Mouse (Mus musculus): ENCODE measurements around the gene Gm37240.

Gm37240 gene

DNA sequence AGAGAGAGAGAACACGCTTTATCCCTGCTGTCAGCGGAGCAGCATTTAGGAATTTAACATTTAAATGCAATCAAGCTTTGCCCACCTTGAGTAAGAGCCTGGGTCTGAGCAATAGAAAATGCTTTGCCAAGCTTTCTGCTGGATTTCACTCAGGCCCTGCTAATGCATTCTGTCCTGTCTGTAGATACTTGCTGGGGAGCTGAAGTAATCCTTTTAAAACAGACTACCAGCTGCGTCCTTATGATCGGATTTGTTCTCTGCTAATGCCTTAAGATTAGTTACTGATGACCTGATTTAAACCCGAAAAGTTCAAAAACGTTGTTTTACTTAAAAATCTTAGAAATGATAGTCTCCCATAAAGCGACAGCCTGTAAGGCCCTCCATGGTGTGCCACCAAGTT, 206.2 kb downstream of the Gm37240 start:
- DNase-seq (ENCODE audit: inconsistent ontology term) = no peak

GRCm38 (mm10) chr3:85679960-85680359, 207.4 kb downstream of the Gm37240 start:
- DNase-seq (ENCODE audit: inconsistent ontology term) = no peak

DNA sequence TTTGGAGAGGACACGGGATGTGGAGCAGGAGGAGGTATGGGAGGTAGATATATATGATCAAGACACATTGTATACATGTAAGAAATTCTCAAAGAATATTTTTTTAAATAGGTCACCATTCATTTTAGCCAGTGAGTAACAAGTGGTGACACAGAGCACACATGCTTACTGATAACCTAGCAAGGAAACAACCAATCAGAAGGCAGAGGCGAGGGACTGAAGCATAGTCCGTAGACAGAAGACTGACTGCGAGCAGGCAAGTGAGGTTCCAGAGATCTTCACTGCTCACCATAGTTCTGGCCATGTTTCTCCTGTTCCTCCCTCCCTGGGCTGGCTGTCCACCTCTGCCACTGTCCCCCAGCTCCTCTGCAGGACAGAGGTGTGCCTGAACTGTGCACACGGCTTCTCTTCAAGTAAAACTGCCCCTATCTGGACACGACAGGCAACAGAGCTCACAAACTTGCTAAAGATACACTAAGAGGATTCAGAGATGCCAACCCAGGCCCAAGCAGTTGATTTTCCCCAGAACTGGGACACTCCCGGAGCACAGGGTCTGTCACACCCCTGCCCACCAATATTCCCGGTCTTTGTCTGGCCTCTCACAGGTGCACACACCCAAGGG, 207.9 kb downstream of the Gm37240 start:
- DNase-seq (ENCODE audit: inconsistent ontology term) = no peak

DNA sequence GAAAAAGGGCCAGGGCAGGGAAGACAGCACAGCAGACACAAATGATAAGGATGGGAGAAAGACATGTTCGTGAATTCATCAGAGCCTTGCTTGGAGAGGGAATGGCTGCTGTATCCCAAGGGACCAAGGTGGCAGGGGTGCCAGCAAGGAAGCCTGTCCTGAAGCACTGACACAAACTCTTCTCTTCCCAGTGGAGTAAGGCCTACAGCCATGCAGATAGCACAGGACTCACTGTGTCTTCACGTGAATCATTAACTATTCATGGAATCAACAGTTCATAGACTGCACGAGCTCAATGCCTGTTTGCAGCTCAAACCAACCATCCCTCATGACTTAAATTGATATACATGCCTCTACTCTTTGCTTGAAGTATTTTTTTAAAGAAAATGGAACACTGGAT, 209.4 kb downstream of the Gm37240 start:
- no peak for DNase-seq (ENCODE audit: inconsistent ontology term)

- DNase-seq (ENCODE audit: inconsistent ontology term) = no peak
Observed at GRCm38 (mm10) chr3:85677133-85677532, 210.2 kb downstream of the Gm37240 start.

DNA sequence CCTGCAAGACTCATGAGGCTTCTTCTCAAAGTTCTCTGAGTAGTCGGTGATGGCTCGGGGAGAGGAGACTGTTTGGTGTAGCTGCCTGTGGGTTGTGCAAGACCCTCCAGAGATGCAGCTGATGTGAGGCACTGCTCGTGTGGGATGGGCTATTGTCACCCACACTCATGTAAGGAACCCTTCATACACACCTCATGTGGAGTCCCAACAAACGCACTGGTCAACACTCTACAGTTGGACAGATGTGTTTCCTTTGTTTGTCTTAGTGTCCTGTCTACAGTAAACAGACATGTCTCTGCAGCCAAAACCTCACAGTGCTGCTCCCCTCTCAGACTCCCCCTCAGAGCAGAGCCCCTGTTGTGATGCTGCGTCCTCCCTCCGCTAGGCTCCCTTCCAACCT, 217.5 kb downstream of the Gm37240 start:
- no peak for DNase-seq (ENCODE audit: inconsistent ontology term)

- DNase-seq (ENCODE audit: inconsistent ontology term) = no peak
Observed at GRCm38 (mm10) chr3:85667683-85668082, 219.6 kb downstream of the Gm37240 start.

- no peak for DNase-seq (ENCODE audit: inconsistent ontology term)
Observed at GRCm38 (mm10) chr3:85666736-85667135, 220.6 kb downstream of the Gm37240 start.

- DNase-seq (ENCODE audit: inconsistent ontology term) = no peak
Observed at GRCm38 (mm10) chr3:85666166-85666565, 221.2 kb downstream of the Gm37240 start.

DNA sequence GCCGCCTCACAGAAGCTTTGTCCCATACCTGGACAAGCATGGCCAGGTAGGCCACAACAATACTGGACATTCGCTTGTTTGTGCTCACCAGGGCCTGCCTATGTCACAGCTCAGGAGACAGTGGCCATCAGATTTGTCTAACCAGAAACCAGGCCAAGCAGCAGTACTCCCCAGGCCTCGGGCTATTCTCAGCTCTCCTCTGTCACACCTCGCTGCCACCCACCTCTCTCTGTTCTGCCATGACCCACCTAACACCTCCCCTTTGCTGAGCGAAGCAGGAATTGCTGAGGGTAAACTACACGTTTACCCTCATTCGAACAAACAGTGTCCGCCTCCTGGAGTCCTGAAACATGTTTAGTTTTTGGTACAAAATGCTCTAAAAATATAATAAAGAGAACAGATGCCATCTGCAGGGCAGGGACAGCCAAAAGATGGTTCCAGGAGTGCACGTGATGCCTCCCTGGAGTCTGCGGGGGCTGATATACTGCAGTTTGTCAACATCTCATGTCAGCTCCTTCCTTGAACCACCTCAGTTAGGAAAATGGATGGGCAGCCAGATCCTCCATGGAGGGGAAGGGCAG, 222.6 kb downstream of the Gm37240 start:
- DNase-seq (ENCODE audit: inconsistent ontology term) = no peak

DNA sequence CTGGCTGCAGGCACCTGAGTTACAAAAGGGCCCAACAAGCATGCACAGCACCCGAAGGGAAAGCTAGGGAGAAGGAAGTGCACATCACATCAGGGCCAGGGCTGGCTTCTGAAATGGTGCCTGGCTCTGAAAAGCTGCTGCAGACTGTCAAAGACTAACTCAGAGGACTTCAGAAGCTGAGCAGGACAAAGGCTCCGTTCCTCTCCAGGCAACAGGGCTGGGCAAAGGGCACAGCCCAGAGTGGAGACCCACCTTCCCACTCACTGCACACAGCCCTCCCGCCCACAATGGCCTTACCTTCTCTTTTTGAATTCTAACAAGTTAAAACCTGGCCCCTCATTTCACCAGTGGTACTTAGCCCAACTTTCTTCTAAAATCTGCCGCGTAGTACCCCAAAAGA, 223.5 kb downstream of the Gm37240 start:
- DNase-seq (ENCODE audit: inconsistent ontology term) = no peak

DNA sequence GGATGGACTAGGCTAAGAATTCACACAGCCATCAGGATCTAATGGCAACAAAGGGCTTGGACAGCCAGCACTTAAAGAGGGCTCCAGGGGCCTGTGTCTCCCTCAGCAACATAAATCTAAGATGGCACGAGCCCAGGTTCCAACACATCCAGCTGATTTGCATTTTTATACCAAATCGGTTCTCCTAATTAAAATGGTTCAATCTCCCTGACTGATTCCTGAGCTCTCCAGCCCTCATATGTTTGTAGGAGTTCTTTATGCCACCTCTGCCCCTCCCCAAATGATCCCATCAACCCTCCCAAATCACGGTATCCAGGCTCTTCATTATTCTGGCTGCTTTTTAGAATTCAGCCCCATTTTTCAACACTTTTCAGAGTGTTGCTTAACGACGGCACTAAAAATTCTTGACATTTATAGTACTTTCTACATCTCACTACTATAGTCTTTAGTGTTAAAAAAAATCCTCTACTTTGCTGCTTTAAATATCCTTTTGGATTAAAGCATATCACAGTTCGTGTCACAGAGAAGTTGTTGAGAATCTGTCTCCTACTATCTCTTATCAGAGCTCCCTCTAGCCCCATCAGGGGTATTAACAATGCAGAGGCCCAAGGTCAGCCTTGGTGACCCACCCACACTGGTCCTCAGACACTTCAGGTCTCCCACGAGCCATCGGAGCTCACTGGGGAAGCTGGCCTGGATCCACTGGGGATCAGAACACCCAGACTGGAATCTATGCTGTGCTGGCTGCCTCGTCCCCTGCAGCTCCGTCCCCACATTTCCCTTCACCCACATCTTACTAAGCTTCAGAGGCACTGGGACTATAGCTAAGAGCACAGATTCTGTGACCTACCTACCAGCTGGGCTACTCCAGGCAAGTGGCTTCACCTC, 225.1 kb downstream of the Gm37240 start:
- DNase-seq (ENCODE audit: inconsistent ontology term) = no peak

GRCm38 (mm10) chr3:85659681-85660080, 227.6 kb downstream of the Gm37240 start:
- no peak for DNase-seq (ENCODE audit: inconsistent ontology term)

- no peak for DNase-seq (ENCODE audit: inconsistent ontology term)
Observed at GRCm38 (mm10) chr3:85655538-85655937, 231.8 kb downstream of the Gm37240 start.

DNA sequence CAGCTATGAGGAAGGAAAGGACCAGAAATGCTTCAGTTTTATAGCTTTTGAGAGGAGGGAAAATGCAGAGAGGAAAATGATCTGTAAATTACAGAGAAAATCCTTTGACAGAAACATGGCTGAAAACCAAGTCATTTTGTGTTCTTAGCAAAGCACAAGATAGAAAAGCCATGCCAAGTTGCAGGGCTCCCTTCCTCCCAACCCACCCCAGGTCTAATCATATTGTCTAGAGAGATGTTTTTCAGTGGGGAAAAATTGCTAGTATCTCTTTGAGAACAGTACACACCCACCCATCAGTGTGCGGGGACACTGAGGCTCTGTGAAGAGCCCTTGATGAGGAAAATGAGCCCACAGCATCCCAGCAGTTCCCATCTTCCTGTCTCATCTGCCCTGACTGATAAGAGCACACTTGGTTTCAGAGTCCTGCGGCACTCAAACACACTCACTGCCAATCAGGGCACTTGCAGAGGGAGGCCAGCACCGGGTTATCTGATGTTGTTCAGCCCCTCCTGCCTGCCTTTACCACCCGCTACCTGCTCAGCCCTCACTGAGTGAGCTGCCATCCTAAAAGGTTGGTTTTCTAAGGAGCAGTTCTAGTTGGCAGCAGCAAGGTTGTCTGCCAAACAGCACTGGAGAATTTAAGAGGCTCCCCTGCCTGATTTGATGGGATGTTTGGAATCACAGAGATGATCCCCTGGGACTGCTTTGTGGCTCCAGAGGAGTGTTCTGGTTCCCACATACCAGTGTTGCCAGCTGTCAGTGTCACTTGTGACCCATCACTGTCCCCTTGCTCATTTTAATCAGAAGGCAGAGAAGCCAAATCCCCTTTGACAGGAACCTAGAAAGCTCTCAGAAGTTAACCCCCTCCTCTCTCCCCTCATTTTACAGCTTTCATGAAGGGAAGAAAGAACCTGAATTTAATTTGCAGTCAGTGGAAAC, 234.3 kb downstream of the Gm37240 start:
- no peak for DNase-seq (ENCODE audit: inconsistent ontology term)

- DNase-seq (ENCODE audit: inconsistent ontology term) = no peak
Observed at GRCm38 (mm10) chr3:85649176-85649575, 238.1 kb downstream of the Gm37240 start.

- no peak for DNase-seq (ENCODE audit: inconsistent ontology term)
Observed at GRCm38 (mm10) chr3:85645517-85646004, 241.8 kb downstream of the Gm37240 start.

GRCm38 (mm10) chr3:85644814-85645213, 242.5 kb downstream of the Gm37240 start:
- DNase-seq (ENCODE audit: inconsistent ontology term) = no peak

GRCm38 (mm10) chr3:85641751-85642150, 245.6 kb downstream of the Gm37240 start:
- no peak for DNase-seq (ENCODE audit: inconsistent ontology term)

GRCm38 (mm10) chr3:85636716-85637447, 250.4 kb downstream of the Gm37240 start:
- no peak for DNase-seq (ENCODE audit: inconsistent ontology term)

DNA sequence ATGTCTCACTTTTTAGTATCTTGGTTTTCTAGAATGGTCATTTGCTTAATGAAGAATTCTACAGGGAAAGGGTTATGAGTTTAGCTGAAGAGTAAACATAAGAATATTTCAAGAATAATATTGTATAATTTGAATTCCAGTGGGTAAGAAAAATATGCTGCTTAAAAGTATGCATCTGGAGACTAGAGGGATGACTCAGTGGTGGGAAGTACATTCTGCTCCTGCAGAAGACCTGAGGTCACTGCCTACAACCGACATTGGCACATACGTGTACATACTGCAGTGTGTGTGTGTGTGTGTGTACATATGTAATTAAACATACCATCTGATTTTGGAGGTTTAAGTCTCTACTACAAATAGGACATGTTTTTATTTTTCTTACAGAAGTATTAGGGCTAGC, 251.7 kb downstream of the Gm37240 start:
- no peak for DNase-seq (ENCODE audit: inconsistent ontology term)

Data from Muller cell, postnatal 12 days (primary cell).